Mouse (Mus musculus) kidney, embryonic 15.5 days (tissue): ENCODE measurements around the gene Ndrg3. TPM values are rescaled to one million over a fixed set of nuclear protein-coding genes. Genes with fewer than 3 reads are reported as not detected.
"Not testable (repeated sequence)": the region's sequence is repeated elsewhere in the genome, so short reads cannot be mapped to it uniquely, and the experiment has no call there.

Source experiments
- ATAC-seq: fragments of 200-750 bp; cut with Nextera tagmentation; replicated peaks from 2 replicates; pipeline ENCODE4 v1.8.0; 2017; ENCODE audit warnings: moderate TSS enrichment; ENCODE audit not compliant: low FRiP score
- H3K27ac ChIP-seq: fragments of 300-500 bp; sonication (generic); 2 replicates; pipeline ENCODE4 v1.5.1; 2015; ENCODE audit warnings: mild to moderate bottlenecking, inconsistent platforms
- H3K27me3 ChIP-seq: fragments of 300-500 bp; sonication (generic); 2 replicates; pipeline ENCODE4 v1.6.1; 2015; ENCODE audit warnings: inconsistent platforms
- H3K36me3 ChIP-seq: fragments of 300-500 bp; sonication (generic); 2 replicates; pipeline ENCODE4 v1.6.1; 2015; ENCODE audit warnings: inconsistent platforms
- H3K4me1 ChIP-seq: fragments of 300-500 bp; sonication (generic); 2 replicates; pipeline ENCODE4 v1.6.1; 2015; ENCODE audit warnings: inconsistent platforms
- H3K4me2 ChIP-seq: fragments of 300-500 bp; sonication (generic); 2 replicates; pipeline ENCODE4 v1.6.1; 2015; ENCODE audit warnings: moderate library complexity, mild to moderate bottlenecking, inconsistent platforms
- H3K4me3 ChIP-seq: fragments of 300-500 bp; sonication (generic); replicated peaks from 2 replicates; pipeline ENCODE4 v1.5.1; 2015; ENCODE audit warnings: mild to moderate bottlenecking, inconsistent platforms
- H3K9ac ChIP-seq: fragments of 300-500 bp; sonication (generic); 2 replicates; pipeline ENCODE4 v1.6.1; 2015; ENCODE audit warnings: mild to moderate bottlenecking, inconsistent platforms
- H3K9me3 ChIP-seq: fragments of 300-500 bp; sonication (generic); replicated peaks from 2 replicates; pipeline ENCODE4 v1.6.1; 2016; ENCODE audit warnings: inconsistent platforms
- WGBS: fragments of 180-500 bp; shearing (Covaris S2); methylation state at CpG from one replicate; pipeline ENCODE4 v1.1.7; 2015; ENCODE audit warnings: mixed read lengths; 5-methylcytosine and 5-hydroxymethylcytosine counted together
- polyA plus RNA-seq: library from polyadenylated mRNA; unstranded; fragments of >200 nt; fragmentation: Nextera tagmentation; extraction: Ambion mirVana; gene quantifications from 2 replicates; pipeline ENCODE4 v1.2.1, GENCODE M21; 2015

Gene Ndrg3
- polyA plus RNA-seq, 1 experiment from 2014 or later = 49.8 TPM

DNA sequence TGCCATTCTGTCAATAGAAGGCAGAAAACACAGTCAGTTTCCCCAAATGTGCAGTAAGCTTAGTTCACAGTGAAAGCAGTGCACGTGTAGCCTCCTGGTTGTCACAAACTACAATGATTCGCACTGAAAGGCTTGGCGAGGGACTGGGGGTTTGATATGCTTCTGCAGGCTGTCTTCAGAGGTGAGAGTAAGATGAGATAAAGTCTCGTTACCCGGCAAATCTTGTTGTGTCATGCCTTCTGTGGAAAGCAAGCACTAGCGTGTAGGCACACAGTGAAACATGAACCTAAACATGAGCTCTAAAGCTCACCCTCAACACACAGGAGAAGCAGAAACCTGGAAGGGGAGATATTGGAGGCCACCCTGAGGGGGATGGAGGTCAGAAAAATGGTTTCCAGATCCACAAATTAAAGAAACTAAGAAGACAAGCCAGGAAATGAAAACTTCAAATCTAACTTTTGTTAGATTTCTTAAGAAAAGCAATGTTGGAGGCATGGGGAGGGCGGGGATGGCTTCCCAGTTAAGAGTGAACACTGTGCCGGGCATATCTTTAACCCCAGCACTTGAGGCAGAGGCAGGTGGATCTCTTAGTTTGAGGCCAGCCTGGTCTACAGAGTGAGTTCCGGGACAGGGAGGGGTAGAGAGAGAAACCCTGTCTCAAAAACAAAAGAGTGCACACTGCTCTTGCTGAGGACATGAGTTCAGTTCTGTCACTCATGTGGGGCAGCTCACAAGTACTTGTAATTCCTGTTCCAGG is 33.2 kb downstream of the Ndrg3 start:
- H3K9me3 ChIP-seq = no peaks in the 10 kb centered on the region
- H3K36me3 ChIP-seq = 0 out of 2 replicates have a peak, but pooled peaks cover 6% of the 10 kb centered on the region
- no peak overlapping the region for H3K4me3 ChIP-seq
- H3K27ac ChIP-seq = no peak overlapping the region
- no peak overlapping the region for H3K9ac ChIP-seq
- no peak overlapping the region for H3K4me2 ChIP-seq
- 85% methylated on average over 9 of the region's 9 CpGs for WGBS
- H3K4me1 ChIP-seq = no peaks in the 10 kb centered on the region
- ATAC-seq = no peak
- no peaks in the 10 kb centered on the region for H3K27me3 ChIP-seq

DNA sequence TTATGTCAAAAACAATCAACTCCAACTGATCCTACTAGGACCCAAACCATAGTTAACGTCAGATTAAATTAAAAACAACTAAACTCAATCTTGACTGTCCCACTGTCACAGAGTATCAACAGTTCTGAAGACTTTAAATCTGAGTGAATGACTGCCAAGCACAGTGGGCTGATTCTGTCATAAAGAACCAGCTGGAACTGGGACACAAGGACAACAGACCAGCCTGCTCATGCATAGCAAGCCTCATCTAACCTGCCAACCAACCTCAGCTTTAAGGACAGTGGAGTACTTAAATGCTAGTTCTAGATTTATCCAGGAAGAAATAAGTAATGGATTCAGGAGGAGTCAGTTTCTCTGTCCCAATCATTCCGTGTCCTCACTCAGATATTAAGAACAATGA is 34.8 kb downstream of the Ndrg3 start:
- Histone ChIP-seq H3K27me3 (no peaks in the 10 kb centered on the region), H3K4me3 (no peak overlapping the region), H3K9me3 (no peaks in the 10 kb centered on the region), H3K4me1 (no peaks in the 10 kb centered on the region), H3K36me3 (0 out of 2 replicates have a peak, but pooled peaks cover 6% of the 10 kb centered on the region), H3K9ac (no peak overlapping the region), H3K27ac (no peak overlapping the region), H3K4me2 (no peak overlapping the region)
- ATAC-seq = no peak
- 83% methylated on average over 2 of the region's 2 CpGs for whole genome bisulfite sequencing

DNA sequence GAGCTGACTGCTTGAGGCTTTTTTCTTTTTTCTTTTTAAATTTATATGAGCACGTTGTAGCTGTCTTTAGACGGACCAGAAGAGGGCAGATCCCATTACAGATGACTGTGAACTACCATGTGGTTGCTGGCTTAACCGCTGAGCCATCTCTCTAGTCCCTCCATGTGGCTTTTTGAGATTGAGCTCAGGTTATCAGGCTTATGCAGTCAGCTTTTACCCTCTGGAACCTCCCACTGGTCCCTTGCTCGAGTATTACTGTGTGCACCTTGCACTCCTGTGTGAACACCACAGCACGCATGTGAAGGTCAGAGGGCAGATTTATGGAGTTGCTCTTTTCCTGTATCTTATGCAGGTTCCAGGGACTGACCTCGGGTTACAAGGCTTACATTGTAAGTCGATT is 35.5 kb downstream of the Ndrg3 start:
- no peak for ATAC-seq
- no peaks in the 10 kb centered on the region for H3K9me3 ChIP-seq
- 67% methylated on average over 7 of the region's 7 CpGs for WGBS

DNA sequence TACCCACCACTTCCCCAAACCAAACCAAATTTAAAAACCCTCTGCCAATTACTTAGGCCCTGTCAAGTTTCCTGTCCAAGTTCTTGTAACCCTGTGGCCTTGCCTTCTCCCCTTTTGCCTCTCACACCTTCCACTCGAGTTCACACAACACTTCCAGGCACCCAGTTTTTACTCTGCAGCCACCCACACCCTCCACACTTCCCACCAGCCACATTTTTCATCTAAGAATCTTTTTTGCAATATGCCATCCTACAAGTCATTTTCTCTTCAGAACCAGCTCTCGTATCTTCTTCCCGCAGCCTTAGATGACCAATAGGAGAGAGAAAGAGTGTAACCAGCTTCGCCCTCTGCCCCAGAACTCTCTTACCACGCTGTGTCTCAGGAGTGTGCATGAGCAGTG is 37.4 kb downstream of the Ndrg3 start:
- no peak for ATAC-seq
- Histone ChIP-seq H3K9me3 (no peaks in the 10 kb centered on the region), H3K27ac (no peak overlapping the region), H3K4me1 (no peaks in the 10 kb centered on the region), H3K4me2 (no peak overlapping the region), H3K36me3 (0 out of 2 replicates have a peak, but pooled peaks cover 9% of the 10 kb centered on the region), H3K27me3 (no peaks in the 10 kb centered on the region), H3K9ac (no peak overlapping the region), H3K4me3 (no peak overlapping the region)
- WGBS = 84% methylated on average over 5 of the region's 5 CpGs

More for the DNA sequence above, 35.5 kb downstream of the Ndrg3 start:
- Histone ChIP-seq H3K4me2 (no peak overlapping the region), H3K27ac (no peak overlapping the region), H3K4me1 (no peaks in the 10 kb centered on the region), H3K36me3 (0 out of 2 replicates have a peak, but pooled peaks cover 6% of the 10 kb centered on the region), H3K9ac (no peak overlapping the region), H3K27me3 (no peaks in the 10 kb centered on the region), H3K4me3 (no peak overlapping the region)

DNA sequence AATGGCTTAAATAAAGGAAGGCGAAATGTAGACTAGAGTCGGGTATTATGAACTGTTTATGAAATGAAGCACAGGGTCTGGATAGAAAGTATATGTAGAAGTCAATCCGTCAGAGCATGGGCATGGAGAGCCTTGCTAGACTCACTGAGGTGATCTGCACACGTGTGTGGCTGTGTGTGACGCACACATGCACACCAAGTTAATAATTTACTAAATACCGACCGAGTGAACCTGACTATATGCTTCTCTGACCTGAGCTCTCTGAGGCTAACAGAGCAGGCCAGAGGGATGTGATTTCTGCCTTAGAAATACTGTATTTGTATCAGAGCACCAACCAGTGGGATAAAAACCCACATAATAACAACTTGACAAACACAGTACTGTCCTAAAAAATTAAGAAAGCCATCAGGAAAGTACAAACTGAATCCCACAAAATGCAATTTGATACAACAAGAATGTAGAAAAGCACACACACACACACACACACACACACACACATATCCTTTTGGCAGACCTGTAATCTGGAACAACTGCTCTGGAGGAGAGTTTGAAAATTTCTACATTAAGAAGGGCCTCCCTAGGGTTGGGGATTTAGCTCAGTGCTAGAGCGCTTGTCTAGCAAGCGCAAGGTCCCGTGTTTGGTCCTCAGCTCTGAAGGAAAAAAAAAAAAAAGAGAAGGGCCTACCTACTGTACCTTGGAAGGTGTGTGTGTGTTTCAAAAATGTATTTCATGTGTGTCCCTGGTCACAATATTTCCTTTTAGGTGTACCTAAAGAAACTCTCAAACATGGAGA is 40.4 kb downstream of the Ndrg3 start:
- Histone ChIP-seq H3K9me3 (no peaks in the 10 kb centered on the region), H3K9ac (no peak overlapping the region), H3K4me2 (no peak overlapping the region), H3K36me3 (peaks cover 30% of the 10 kb centered on the region), H3K4me3 (no peak overlapping the region), H3K4me1 (no peaks in the 10 kb centered on the region), H3K27ac (0 out of 2 replicates have a peak overlapping the region, but pooled peaks have one; percentile 4), H3K27me3 (no peaks in the 10 kb centered on the region)
- peak; percentile 56; the same call in 1 of the 2 replicates for ATAC-seq
- WGBS = 80% methylated on average over 10 of the region's 10 CpGs

DNA sequence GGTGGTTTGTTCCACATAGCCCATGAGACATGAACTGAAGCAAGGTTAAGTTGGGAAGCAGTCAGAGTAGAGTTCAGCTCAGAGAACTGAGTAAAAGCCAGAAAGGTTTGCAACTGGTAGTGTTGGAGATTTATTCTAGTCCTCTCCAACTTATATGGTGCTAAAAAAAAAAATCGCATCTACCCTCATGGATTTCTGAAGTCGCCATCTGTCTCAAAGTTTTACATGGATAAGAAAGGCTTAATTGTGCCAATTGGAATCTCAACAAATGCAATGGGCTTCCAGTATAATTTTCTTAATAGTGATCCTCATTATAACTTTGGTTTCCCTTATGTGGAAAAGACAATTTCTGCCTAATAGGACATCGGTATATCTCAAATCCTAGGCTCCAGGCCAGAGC is 41.0 kb downstream of the Ndrg3 start:
- Histone ChIP-seq H3K4me3 (no peak overlapping the region), H3K27me3 (no peaks in the 10 kb centered on the region), H3K36me3 (peaks cover 32% of the 10 kb centered on the region), H3K9ac (no peak overlapping the region), H3K9me3 (no peaks in the 10 kb centered on the region), H3K27ac (no peak overlapping the region), H3K4me1 (no peaks in the 10 kb centered on the region), H3K4me2 (no peak overlapping the region)
- no peak for ATAC-seq
- WGBS = 95% methylated on average over 3 of the region's 3 CpGs

GRCm38 (mm10) chr2:156941523-156941922 is 50.3 kb downstream of the Ndrg3 start:
- not testable (repeated sequence) for H3K27me3 ChIP-seq, H3K9me3 ChIP-seq, H3K4me2 ChIP-seq, H3K4me3 ChIP-seq, H3K9ac ChIP-seq, H3K27ac ChIP-seq, H3K4me1 ChIP-seq
- H3K36me3 ChIP-seq = peaks cover 37% of the 10 kb centered on the region
- ATAC-seq = 0 out of 2 replicates have a peak, but pooled peaks have one; percentile 6
- 29% methylated on average over 9 of the region's 9 CpGs for WGBS

- H3K9me3 ChIP-seq, H3K27me3 ChIP-seq, ATAC-seq, H3K9ac ChIP-seq, H3K27ac ChIP-seq, H3K4me1 ChIP-seq, H3K4me3 ChIP-seq, H3K4me2 ChIP-seq: not testable (repeated sequence)
- 69% methylated on average over 6 of the region's 6 CpGs for WGBS
- peaks cover 34% of the 10 kb centered on the region for H3K36me3 ChIP-seq
Measured at GRCm38 (mm10) chr2:156939926-156940325, 51.9 kb downstream of the Ndrg3 start.

- peaks cover 23% of the 10 kb centered on the region for H3K36me3 ChIP-seq
- H3K27ac ChIP-seq = no peak overlapping the region
Measured at GRCm38 (mm10) chr2:156937795-156938194, 54.1 kb downstream of the Ndrg3 start.

DNA sequence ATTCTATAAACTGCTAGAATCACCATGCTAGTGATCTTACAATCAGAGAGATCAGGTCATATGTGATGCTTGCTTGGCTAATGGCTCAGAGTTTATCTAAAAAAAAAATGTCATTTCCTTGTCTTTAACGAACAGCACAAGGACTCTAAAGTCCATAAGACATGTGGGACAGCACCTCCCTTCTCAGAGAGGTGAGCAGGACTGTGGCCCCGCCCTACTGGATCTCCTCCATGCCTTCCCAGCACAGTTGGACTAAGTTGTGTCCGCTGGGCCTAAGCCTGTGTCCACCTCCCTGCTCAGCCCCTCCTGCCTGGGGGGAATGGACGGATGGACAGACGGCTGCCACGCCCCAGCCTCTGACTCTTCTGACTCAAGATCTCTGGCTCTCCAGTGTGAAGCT is 56.9 kb downstream of the Ndrg3 start:
- H3K9me3 ChIP-seq = no peaks in the 10 kb centered on the region
- WGBS = 87% methylated on average over 6 of the region's 6 CpGs
- H3K4me2 ChIP-seq = no peak overlapping the region
- no peak overlapping the region for H3K27ac ChIP-seq
- H3K27me3 ChIP-seq = no peaks in the 10 kb centered on the region
- peaks cover 34% of the 10 kb centered on the region for H3K36me3 ChIP-seq
- ATAC-seq = no peak
- H3K9ac ChIP-seq = no peak overlapping the region
- no peaks in the 10 kb centered on the region for H3K4me1 ChIP-seq
- H3K4me3 ChIP-seq = no peak overlapping the region

More at GRCm38 (mm10) chr2:156937795-156938194, 54.1 kb downstream of the Ndrg3 start:
- no peaks in the 10 kb centered on the region for H3K27me3 ChIP-seq
- H3K9me3 ChIP-seq = no peaks in the 10 kb centered on the region
- H3K9ac ChIP-seq = no peak overlapping the region
- no peak overlapping the region for H3K4me2 ChIP-seq
- 72% methylated on average over 2 of the region's 2 CpGs for WGBS
- no peak for ATAC-seq
- no peak overlapping the region for H3K4me3 ChIP-seq
- H3K4me1 ChIP-seq = no peaks in the 10 kb centered on the region

DNA sequence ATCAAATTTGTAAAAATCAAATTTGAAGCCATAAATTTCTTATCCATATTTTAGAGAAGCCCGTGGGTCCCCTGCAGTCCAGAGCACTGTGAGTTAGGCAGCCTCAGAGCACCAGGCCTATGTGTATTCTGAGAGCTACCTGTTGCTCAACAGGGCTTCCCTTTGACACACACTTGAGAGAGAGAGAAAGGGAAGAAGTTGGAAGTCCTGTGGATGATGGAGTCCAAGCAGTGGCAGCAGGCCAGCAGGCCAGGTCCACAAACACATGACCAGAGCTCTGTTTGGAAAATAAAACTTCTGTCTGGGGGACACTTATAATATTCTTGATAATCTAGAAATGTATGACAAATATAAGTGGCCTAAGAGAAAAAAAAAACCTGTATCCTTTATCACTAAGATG is 58.4 kb downstream of the Ndrg3 start:
- peaks cover 37% of the 10 kb centered on the region for H3K36me3 ChIP-seq
- H3K4me1 ChIP-seq = no peaks in the 10 kb centered on the region
- H3K4me2 ChIP-seq = no peak overlapping the region
- ATAC-seq = no peak
- 88% methylated on average over 1 of the region's 1 CpGs for WGBS
- H3K4me3 ChIP-seq = no peak overlapping the region
- H3K27ac ChIP-seq = no peak overlapping the region
- no peak overlapping the region for H3K9ac ChIP-seq
- H3K9me3 ChIP-seq = no peaks in the 10 kb centered on the region
- H3K27me3 ChIP-seq = no peaks in the 10 kb centered on the region

- H3K9me3 ChIP-seq = no peaks in the 10 kb centered on the region
- ATAC-seq = no peak
- WGBS = 91% methylated on average over 2 of the region's 2 CpGs
- no peak overlapping the region for H3K27ac ChIP-seq
- H3K4me3 ChIP-seq = no peak overlapping the region
- H3K4me1 ChIP-seq = no peaks in the 10 kb centered on the region
- no peak overlapping the region for H3K9ac ChIP-seq
- no peaks in the 10 kb centered on the region for H3K27me3 ChIP-seq
- no peak overlapping the region for H3K4me2 ChIP-seq
- peaks cover 31% of the 10 kb centered on the region for H3K36me3 ChIP-seq
Measured at GRCm38 (mm10) chr2:156931421-156931820, 60.4 kb downstream of the Ndrg3 start.
